Mouse (Mus musculus) heart, adult 2 months (tissue): ENCODE measurements around the gene Borcs7. TPM values are rescaled to one million over a fixed set of nuclear protein-coding genes. Genes with fewer than 3 reads are reported as not detected.

ENCODE experiments used
- DNase-seq, 2 experiments: peaks; one replicate each; pipeline ENCODE4 v3.0.0; 2021
- H3K27ac ChIP-seq: fragments of 200-600 bp; 2 replicates; pipeline ENCODE4 v1.8.1; 2022
- H3K27me3 ChIP-seq: fragments of 200-500 bp; 2 replicates; pipeline ENCODE4 v1.6.1; 2012; ENCODE audit warnings: mild to moderate bottlenecking, low read length, inconsistent platforms, mixed read lengths; ENCODE audit not compliant: control insufficient read depth, insufficient read depth
- H3K36me3 ChIP-seq: fragments of 200-500 bp; 2 replicates; pipeline ENCODE4 v1.6.1; 2012; ENCODE audit warnings: low read length, inconsistent platforms; ENCODE audit not compliant: control insufficient read depth, insufficient read depth
- H3K4me1 ChIP-seq: fragments of 200-500 bp; 2 replicates; pipeline ENCODE4 v1.6.1; 2011; ENCODE audit warnings: low read length; ENCODE audit not compliant: control insufficient read depth, insufficient read depth
- H3K4me3 ChIP-seq: fragments of 200-600 bp; 2 replicates; pipeline ENCODE4 v1.8.1; 2022
- H3K79me2 ChIP-seq: fragments of 200-500 bp; replicated peaks from 2 replicates; pipeline ENCODE4 v1.6.1; 2012; ENCODE audit warnings: mild to moderate bottlenecking, inconsistent platforms, low read length, moderate library complexity, mixed read lengths; ENCODE audit not compliant: control insufficient read depth, insufficient read depth
- H3K9ac ChIP-seq: fragments of 200-500 bp; 2 replicates; pipeline ENCODE4 v1.6.1; 2012; ENCODE audit warnings: low read depth, mild to moderate bottlenecking, control low read depth, inconsistent platforms, low read length, mixed read lengths
- CTCF ChIP-seq: fragments of 200-600 bp; IDR thresholded peaks from 2 replicates; pipeline ENCODE4 v1.8.1; 2022; ENCODE audit warnings: antibody characterized with exemption, mild to moderate bottlenecking, moderate library complexity
- EP300 ChIP-seq: fragments of 200-500 bp; IDR thresholded peaks from 2 replicates; pipeline ENCODE4 v1.6.1; 2011; ENCODE audit warnings: low read depth, low read length, control low read depth; ENCODE audit not compliant: insufficient read depth
- POLR2A ChIP-seq: fragments of 200-500 bp; IDR thresholded peaks from 2 replicates; pipeline ENCODE4 v1.6.1; 2011; ENCODE audit warnings: mild to moderate bottlenecking, low read depth, low read length, control low read depth; ENCODE audit not compliant: insufficient read depth
- whole genome bisulfite sequencing: fragments of 180-500 bp; shearing (Covaris S2); methylation state at CpG from one replicate; pipeline ENCODE4 v1.1.7; 2018; 5-methylcytosine and 5-hydroxymethylcytosine counted together
- intact Hi-C: fragments of 180-260 bp; cut with DNase I; formaldehyde crosslinking; loops from one replicate; pipeline ENCODE4 v1.15.1; 2025
- polyA plus RNA-seq: library from polyadenylated mRNA; depleted of rRNA; stranded (reverse); fragments of >200 nt; gene quantifications from 2 replicates; pipeline ENCODE4 v1.2.3, GENCODE M21; 2012
- total RNA-seq, 2 experiments: library from RNA; stranded (reverse); gene quantifications; 2 replicates each; pipeline ENCODE4 v1.2.3; 2021

Borcs7 gene
- total and polyA plus RNA-seq, 3 experiments, result 4.7 to 7.8 (median 7.1) TPM

GRCm38 (mm10) chr19:46733626-46734025 lies 43.9 kb downstream of the Borcs7 start:
- WGBS, result 86% methylated on average over 7 of the region's 7 CpGs
- no peaks in the 10 kb centered on the region for H3K27me3 ChIP-seq
- H3K36me3 ChIP-seq, result no peaks in the 10 kb centered on the region; the same call in 1 of the 2 replicates
- no peak for DNase-seq
- H3K79me2 ChIP-seq, result no peaks in the 10 kb centered on the region
- TF ChIP-seq CTCF (no peak), POLR2A (no peak), EP300 (no peak)
- H3K4me3 ChIP-seq, result no peak overlapping the region
- H3K27ac ChIP-seq, result no peak overlapping the region
- H3K4me1 ChIP-seq, result no peaks in the 10 kb centered on the region; the same call in 1 of the 2 replicates
- no peak overlapping the region for H3K9ac ChIP-seq
- intact Hi-C loops, result no loop called here

GRCm38 (mm10) chr19:46735241-46735640 lies 45.5 kb downstream of the Borcs7 start:
- H3K27me3 ChIP-seq, result no peaks in the 10 kb centered on the region
- no peak for TF ChIP-seq EP300
- no peak for TF ChIP-seq CTCF
- TF ChIP-seq POLR2A, result no peak
- no peaks in the 10 kb centered on the region; the same call in 1 of the 2 replicates for H3K36me3 ChIP-seq
- no peak overlapping the region for H3K27ac ChIP-seq
- intact Hi-C loops, result no loop called here
- no peaks in the 10 kb centered on the region; the same call in 1 of the 2 replicates for H3K4me1 ChIP-seq
- DNase-seq, result no peak
- no peak overlapping the region for H3K9ac ChIP-seq
- H3K4me3 ChIP-seq, result no peak overlapping the region
- 27% methylated on average over 5 of the region's 5 CpGs for WGBS
- H3K79me2 ChIP-seq, result no peaks in the 10 kb centered on the region

GRCm38 (mm10) chr19:46737106-46737505 lies 47.4 kb downstream of the Borcs7 start:
- Histone ChIP-seq H3K4me1 (no peaks in the 10 kb centered on the region; the same call in 1 of the 2 replicates), H3K79me2 (no peaks in the 10 kb centered on the region), H3K27me3 (no peaks in the 10 kb centered on the region), H3K36me3 (no peaks in the 10 kb centered on the region; the same call in 1 of the 2 replicates), H3K27ac (no peak overlapping the region), H3K4me3 (no peak overlapping the region), H3K9ac (no peak overlapping the region)
- no peak for DNase-seq
- WGBS, result 50% methylated on average over 7 of the region's 7 CpGs
- TF ChIP-seq EP300 (no peak), CTCF (no peak), POLR2A (no peak)
- intact Hi-C loops, result no loop called here

- Histone ChIP-seq H3K27ac (no peak overlapping the region), H3K4me1 (no peaks in the 10 kb centered on the region), H3K4me3 (no peak overlapping the region), H3K36me3 (no peaks in the 10 kb centered on the region), H3K9ac (no peak overlapping the region), H3K27me3 (no peaks in the 10 kb centered on the region), H3K79me2 (no peaks in the 10 kb centered on the region)
- 55% methylated on average over 7 of the region's 7 CpGs for WGBS
- TF ChIP-seq CTCF (peak; percentile 96), POLR2A (no peak), EP300 (0 out of 2 replicates have a peak, but pooled peaks have one; percentile 22)
- intact Hi-C loops, result loop anchor here (1.0 kb wide), 2 partner anchors 70 to 152 kb away; no protein-coding TSS in a partner anchor
- peak; percentile 42 to 50 for DNase-seq
Measured at GRCm38 (mm10) chr19:46740341-46741008, 50.8 kb downstream of the Borcs7 start.

- intact Hi-C loops, result no loop called here
- no peaks in the 10 kb centered on the region for H3K79me2 ChIP-seq
Measured at GRCm38 (mm10) chr19:46741574-46741973, 51.9 kb downstream of the Borcs7 start.

GRCm38 (mm10) chr19:46744681-46745080 lies 55.0 kb downstream of the Borcs7 start:
- Histone ChIP-seq H3K36me3 (no peaks in the 10 kb centered on the region), H3K27me3 (no peaks in the 10 kb centered on the region), H3K79me2 (no peaks in the 10 kb centered on the region), H3K4me1 (no peaks in the 10 kb centered on the region), H3K9ac (no peak overlapping the region), H3K4me3 (no peak overlapping the region), H3K27ac (no peak overlapping the region)
- TF ChIP-seq CTCF (no peak), POLR2A (no peak), EP300 (no peak)
- 76% methylated on average over 9 of the region's 9 CpGs for WGBS
- intact Hi-C loops, result no loop called here
- no peak for DNase-seq

More at GRCm38 (mm10) chr19:46741574-46741973, 51.9 kb downstream of the Borcs7 start:
- no peak for TF ChIP-seq CTCF
- no peak for TF ChIP-seq EP300
- TF ChIP-seq POLR2A, result no peak
- no peaks in the 10 kb centered on the region for H3K36me3 ChIP-seq
- H3K27me3 ChIP-seq, result no peaks in the 10 kb centered on the region
- H3K4me1 ChIP-seq, result no peaks in the 10 kb centered on the region
- H3K4me3 ChIP-seq, result no peak overlapping the region
- H3K27ac ChIP-seq, result no peak overlapping the region
- DNase-seq, result no peak
- no peak overlapping the region for H3K9ac ChIP-seq
- WGBS, result 51% methylated on average over 6 of the region's 6 CpGs
